Mouse (Mus musculus) spleen, adult 2 months (tissue): ENCODE measurements around the gene Pnpla2.

Experiments
- CTCF ChIP-seq: fragments of 200-500 bp; IDR thresholded peaks from 2 replicates; pipeline ENCODE4 v1.5.1; 2011; ENCODE audit warnings: mild to moderate bottlenecking, inconsistent platforms; ENCODE audit not compliant: insufficient read depth, insufficient read length, insufficient replicate concordance; ENCODE audit errors: extremely low read depth
- POLR2A ChIP-seq: fragments of 200-500 bp; IDR thresholded peaks from 2 replicates; pipeline ENCODE4 v1.6.1; 2011; ENCODE audit warnings: low read depth, low read length, inconsistent platforms

DNA sequence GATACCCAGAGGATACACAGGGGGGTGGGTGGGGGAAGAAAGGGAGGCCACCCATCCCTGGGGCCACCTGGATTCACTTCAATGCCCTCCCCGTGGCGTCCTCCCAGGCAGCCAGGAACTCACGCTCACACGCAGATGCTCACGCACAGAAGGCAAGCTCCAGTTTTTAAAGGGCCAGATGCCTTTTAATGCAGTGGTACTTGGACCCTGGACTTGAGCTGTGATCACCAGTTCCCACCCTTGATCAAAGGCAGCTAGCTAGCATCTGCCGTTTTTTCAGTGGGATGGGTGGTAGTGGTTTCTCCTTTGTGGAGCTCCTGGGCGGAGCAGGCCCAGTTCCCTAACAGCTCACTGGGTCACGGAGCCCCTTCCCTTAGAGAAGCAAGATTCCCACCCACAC lies 20.5 kb upstream of the Pnpla2 start:
- TF ChIP-seq CTCF (no peak), POLR2A (no peak)
